ENCODE assay signal across 8 mouse cellular contexts in genomic region chr19:5803041-5803880, GRCm38 (mm10). TPM values are rescaled to one million over a fixed set of nuclear protein-coding genes. Genes with fewer than 3 reads are reported as not detected.
DNase-seq lines count a peak whose midpoint lies in the region; ATAC-seq and TF ChIP-seq lines count a peak whose summit lies in the region.

No protein-coding gene starts in this region.

- H3K4me2 ChIP-seq in intestine, postnatal 0 days (replicated peaks; ENCODE audit: low read depth): peak overlapping the region; percentile 86

- H3K4me3 ChIP-seq in intestine, postnatal 0 days (ENCODE audit: low read depth, low read length): peak overlapping the region; percentile 82
- H3K4me3 ChIP-seq in midbrain, embryonic 10.5 days: peak overlapping the region; percentile 99

- peak; percentile 88 for ATAC-seq in intestine, postnatal 0 days

- no peaks in the 10 kb centered on the region for H3K27me3 ChIP-seq in intestine, postnatal 0 days (replicated peaks; ENCODE audit: control insufficient read depth, insufficient read depth, low read length)
- no peaks in the 10 kb centered on the region for H3K27me3 ChIP-seq in midbrain, embryonic 10.5 days (ENCODE audit: low read depth, poor library complexity, severe bottlenecking)

- intact Hi-C loops in left cerebral cortex, postnatal 36 days (cut with DNase I): loop anchor here (1.0 to 2.0 kb wide), 2 partner anchors 14 to 42 kb away; no protein-coding TSS in a partner anchor

- 0 out of 2 replicates have a peak, but pooled peaks cover 5% of the 10 kb centered on the region for H3K36me3 ChIP-seq in intestine, postnatal 0 days (ENCODE audit: control insufficient read depth, insufficient read depth)
- peaks cover 28% of the 10 kb centered on the region for H3K36me3 ChIP-seq in midbrain, embryonic 10.5 days

- peak overlapping the region; percentile 100 for H3K27ac ChIP-seq in intestine, postnatal 0 days (ENCODE audit: low read depth, low read length)
- peak overlapping the region; percentile 100 for H3K27ac ChIP-seq in midbrain, embryonic 10.5 days (replicated peaks)

- DNase-seq in adrenal gland, postnatal 10 days: peak; percentile 100
- DNase-seq in embryo, embryonic 9.5 days (ENCODE audit: extremely low spot score): peak; percentile 100
- peak; percentile 100 for DNase-seq in gastrocnemius, postnatal 4 days (ENCODE audit: low spot score in 2 of 2)
- DNase-seq in left cerebral cortex, postnatal 36 days (ENCODE audit: low spot score in 2 of 2): peak; percentile 99
- peak; percentile 100 for DNase-seq in midbrain, embryonic 10.5 days (ENCODE audit: low spot score)
- peak; percentile 97 to 98 for DNase-seq in right cerebral cortex, postnatal 36 days (ENCODE audit: low spot score in 2 of 2)
- peak; percentile 99 to 100 for DNase-seq in urinary bladder, postnatal 4 days (ENCODE audit: low spot score in 2 of 2)

- no peaks in the 10 kb centered on the region for H3K9me3 ChIP-seq in intestine, postnatal 0 days (ENCODE audit: control insufficient read depth)
- H3K9me3 ChIP-seq in midbrain, embryonic 10.5 days (replicated peaks): no peaks in the 10 kb centered on the region

- peaks cover 9% of the 10 kb centered on the region for H3K4me1 ChIP-seq in intestine, postnatal 0 days (replicated peaks; ENCODE audit: control insufficient read depth, insufficient read depth, low read length)
- peaks cover 57% of the 10 kb centered on the region for H3K4me1 ChIP-seq in midbrain, embryonic 10.5 days

- peak overlapping the region; percentile 97 for H3K9ac ChIP-seq in intestine, postnatal 0 days (ENCODE audit: low read depth, low read length)

- WGBS in intestine, postnatal 0 days: under 1% methylated on average over 67 of the region's 67 CpGs
- WGBS in midbrain, embryonic 10.5 days: under 1% methylated on average over 67 of the region's 67 CpGs

- no peak for TF ChIP-seq CTCF in intestine, postnatal 0 days (IDR thresholded peaks at IDR 0.05; ENCODE audit: low read depth)

RNA-seq across cellular contexts. Expression of gene Scyl1, which starts 32.0 kb away (rescaled TPM):
- 10 to 100 TPM; 86.7 to 96.5 TPM for total RNA-seq in adrenal gland, postnatal 10 days (2021)
- 10 to 100 TPM; 71.7 to 75.6 TPM for total RNA-seq in gastrocnemius, postnatal 4 days (2021)
- polyA plus RNA-seq in intestine, postnatal 0 days (2015; fragmentation: Nextera tagmentation; extraction: Ambion mirVana): 43.8 and 48.8 TPM in 2 replicates
- total RNA-seq in left cerebral cortex, postnatal 36 days (2021): 10 to 100 TPM; 90.5 to 98.8 TPM
- 68.3 and 71.3 TPM in 2 replicates for polyA plus RNA-seq in midbrain, embryonic 10.5 days (2016; fragmentation: Nextera tagmentation; extraction: Ambion mirVana)

Comparison
In these comparisons a context has a peak if more than half of its experiments do, and no peak if none do; other contexts are left out.
1. Peak in every context shown above with its lines: DNase-seq, ATAC-seq, H3K4me3 ChIP-seq and H3K27ac ChIP-seq.